In the genomic region with DNA sequence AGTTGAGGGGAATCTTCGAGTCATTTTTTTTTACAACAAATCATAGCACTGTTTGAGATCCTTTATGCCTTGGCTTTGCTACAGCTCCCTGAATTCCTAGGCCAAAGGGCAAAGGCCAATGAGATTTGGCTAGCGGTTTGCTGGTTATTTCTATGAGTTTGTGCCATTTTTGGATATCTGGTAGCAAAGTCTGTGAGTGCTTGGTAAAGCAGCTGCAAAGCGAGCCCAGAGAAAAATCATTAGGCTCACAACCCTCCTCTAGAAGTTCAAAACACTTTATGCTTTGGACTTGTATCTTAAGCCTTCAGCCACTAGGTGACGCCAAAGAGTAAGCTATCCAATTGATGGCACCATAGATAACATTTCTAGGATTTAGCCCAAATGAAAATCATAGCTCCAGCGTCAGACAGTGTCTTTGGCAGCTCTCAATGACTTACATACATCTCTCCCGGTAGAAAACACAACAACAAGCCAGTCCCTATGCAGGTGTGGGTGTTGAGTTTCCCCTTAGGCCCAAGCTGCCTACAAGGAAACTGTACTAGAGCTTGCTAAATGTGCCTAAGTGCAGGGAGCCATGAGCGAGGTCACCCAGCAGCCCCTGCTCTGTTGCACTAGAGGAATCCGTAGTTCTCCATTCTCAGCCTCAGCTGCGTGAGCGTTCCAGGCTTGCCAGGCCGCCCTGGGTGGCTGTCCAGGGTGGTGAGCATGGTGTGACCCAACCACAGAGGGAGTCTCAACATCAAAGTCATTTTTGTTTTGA, we compare ENCODE assay signal across 8 mouse cellular contexts.
DNase-seq lines count a peak whose midpoint lies in the region; ATAC-seq and TF ChIP-seq lines count a peak whose summit lies in the region.

No protein-coding gene starts in this region.

- DNase-seq in kidney, adult 18-20 months = peak; percentile 16
- peak; percentile 20 for DNase-seq in WW6 (ENCODE audit: low read depth, low spot score)
- peak; percentile 83 to 88 for DNase-seq in left cerebral cortex, postnatal 25 days (ENCODE audit: low spot score in 2 of 2)
- DNase-seq in retina, postnatal 7 days (ENCODE audit: low read depth, low spot score) = peak; percentile 62
- DNase-seq in urinary bladder, postnatal 36 days (ENCODE audit: low spot score in 2 of 2) = no peak

- H3K36me3 ChIP-seq in kidney, embryonic 14.5 days (ENCODE audit: control insufficient read depth, insufficient read depth, low read length) = no peaks in the 10 kb centered on the region
- H3K36me3 ChIP-seq in hindbrain, embryonic 13.5 days = no peaks in the 10 kb centered on the region

- no peak overlapping the region for H3K4me2 ChIP-seq in kidney, embryonic 14.5 days (replicated peaks; ENCODE audit: low read depth, low read length)
- H3K4me2 ChIP-seq in hindbrain, embryonic 13.5 days = no peak overlapping the region

- TF ChIP-seq CTCF in cortical plate, adult 2 months (IDR thresholded peaks at IDR 0.05; ENCODE audit: extremely low read depth, insufficient read depth, low read length) = peak; percentile 59

- no peak overlapping the region for H3K27ac ChIP-seq in kidney, embryonic 14.5 days (ENCODE audit: low read depth, low read length)
- H3K27ac ChIP-seq in cortical plate, adult 2 months (ENCODE audit: insufficient read depth, low read length) = no peak overlapping the region
- no peak overlapping the region for H3K27ac ChIP-seq in hindbrain, embryonic 13.5 days

- TF ChIP-seq POLR2A in cortical plate, adult 2 months (IDR thresholded peaks at IDR 0.05; ENCODE audit: extremely low read depth, insufficient read depth, low read length) = no peak

- ATAC-seq in kidney, embryonic 14.5 days (ENCODE audit: low FRiP score, low TSS enrichment) = no peak
- ATAC-seq in hindbrain, embryonic 13.5 days (ENCODE audit: low FRiP score) = peak; percentile 47

- intact Hi-C loops in left cerebral cortex, postnatal 25 days (cut with DNase I) = loop anchor here (2.0 to 10.0 kb wide), 4 partner anchors 265 to 833 kb away; a partner anchor contains a TSS

- WGBS in kidney, embryonic 14.5 days = 41% methylated on average over 11 of the region's 11 CpGs
- WGBS in hindbrain, embryonic 13.5 days = 42% methylated on average over 11 of the region's 11 CpGs

- H3K4me3 ChIP-seq in kidney, embryonic 14.5 days (ENCODE audit: low read length) = no peak overlapping the region
- H3K4me3 ChIP-seq in cortical plate, adult 2 months (ENCODE audit: insufficient read depth, low read length) = no peak overlapping the region
- H3K4me3 ChIP-seq in hindbrain, embryonic 13.5 days = no peak overlapping the region

- H3K27me3 ChIP-seq in kidney, embryonic 14.5 days (ENCODE audit: control insufficient read depth, insufficient read depth, low read length) = no peaks in the 10 kb centered on the region
- H3K27me3 ChIP-seq in hindbrain, embryonic 13.5 days = no peaks in the 10 kb centered on the region

- H3K9ac ChIP-seq in kidney, embryonic 14.5 days (ENCODE audit: low read depth, low read length) = no peak overlapping the region
- no peak overlapping the region; the same call in 1 of the 2 replicates for H3K9ac ChIP-seq in hindbrain, embryonic 13.5 days

- H3K4me1 ChIP-seq in kidney, embryonic 14.5 days (ENCODE audit: control insufficient read depth, insufficient read depth, low read length) = no peaks in the 10 kb centered on the region
- H3K4me1 ChIP-seq in cortical plate, adult 2 months (ENCODE audit: control insufficient read depth, insufficient read depth, low read length) = peaks cover 3% of the 10 kb centered on the region; the same call in 1 of the 2 replicates
- no peaks in the 10 kb centered on the region for H3K4me1 ChIP-seq in hindbrain, embryonic 13.5 days (replicated peaks)

- no peaks in the 10 kb centered on the region for H3K9me3 ChIP-seq in kidney, embryonic 14.5 days (ENCODE audit: control insufficient read depth, low read length)
- no peaks in the 10 kb centered on the region for H3K9me3 ChIP-seq in hindbrain, embryonic 13.5 days

Comparison
In these comparisons a context has a peak if more than half of its experiments do, and no peak if none do; other contexts are left out.
1. DNase-seq: peak in kidney, adult 18-20 months (single experiment), WW6 (single experiment), left cerebral cortex, postnatal 25 days (2 of 2) and retina, postnatal 7 days (single experiment); none in urinary bladder, postnatal 36 days (0 of 2).